Mouse (Mus musculus) ES-Bruce4 (cell line): Measurements from ENCODE around the gene Slit3.

Experiments
- CTCF ChIP-seq: IDR thresholded peaks from one replicate; pipeline ENCODE4 v1.8.1; 2011; ENCODE audit warnings: low read depth, low read length
- EP300 ChIP-seq: IDR thresholded peaks from 2 replicates; pipeline ENCODE4 v1.6.1; 2011; ENCODE audit warnings: low read depth, low read length; ENCODE audit not compliant: insufficient read depth
- POLR2A ChIP-seq: IDR thresholded peaks from one replicate; pipeline ENCODE4 v1.8.1; 2011; ENCODE audit warnings: low read length; ENCODE audit not compliant: insufficient read depth

DNA sequence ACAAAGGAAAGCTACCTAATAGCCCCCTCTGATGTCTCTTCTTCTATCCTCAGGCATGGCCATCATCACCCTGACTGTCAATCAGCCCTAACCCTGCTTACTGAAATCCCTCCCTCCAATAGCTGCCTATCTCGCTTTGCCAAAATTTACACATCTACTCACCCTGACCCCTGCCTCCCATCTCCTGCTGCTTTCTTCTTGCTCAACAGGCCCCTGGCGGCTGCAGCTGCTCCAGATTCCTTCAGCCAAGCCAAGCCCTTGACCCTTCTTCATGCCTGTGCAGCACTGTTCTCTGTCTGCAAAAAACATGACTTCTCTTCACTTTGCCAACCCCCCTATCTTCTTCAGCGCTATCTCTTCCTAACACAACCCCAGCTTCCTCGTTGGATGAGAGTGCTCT is 245.6 kb downstream of the Slit3 start:
- TF ChIP-seq POLR2A (no peak), CTCF (no peak), EP300 (no peak)
